Mouse (Mus musculus) ovary, adult 10 weeks (tissue): ENCODE data around the gene Serpinb7. TPM values are rescaled to one million over a fixed set of nuclear protein-coding genes. Genes with fewer than 3 reads are reported as not detected.

Experiments used
- polyA plus RNA-seq: library from polyadenylated mRNA; stranded (reverse); fragments of 350-450 nt; fragmentation: Illumina TruSeq; extraction: RNeasy Lipid Tissue Mini Kit (QIAGEN cat#74804); gene quantifications from one replicate; pipeline ENCODE4 v1.2.3, GENCODE M21; 2014

The Serpinb7 gene
- polyA plus RNA-seq = not detected

DNA sequence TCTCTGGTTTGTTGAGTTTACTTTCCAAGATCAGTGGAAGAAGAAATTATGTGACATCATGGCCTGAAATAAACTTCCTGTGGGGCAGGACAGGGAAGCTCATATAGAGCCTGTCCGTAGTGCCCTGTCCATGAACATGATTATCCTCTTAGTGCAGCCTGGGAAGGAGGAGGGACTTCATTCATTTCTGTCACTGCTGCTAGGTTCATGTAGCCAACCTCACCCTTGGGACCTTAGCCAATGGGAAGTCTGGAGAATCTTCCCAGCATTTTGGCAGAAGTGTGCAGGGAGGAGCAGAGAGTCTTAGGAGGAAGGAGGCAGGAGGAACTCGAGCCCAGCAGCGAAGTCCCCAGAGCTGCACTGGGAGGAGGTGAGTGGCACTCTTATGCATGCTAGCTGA is at the start of gene Serpinb7:
TSS of gene Serpinb7 (plus strand) at position 301 of the 400 bp plus-strand sequence.

DNA sequence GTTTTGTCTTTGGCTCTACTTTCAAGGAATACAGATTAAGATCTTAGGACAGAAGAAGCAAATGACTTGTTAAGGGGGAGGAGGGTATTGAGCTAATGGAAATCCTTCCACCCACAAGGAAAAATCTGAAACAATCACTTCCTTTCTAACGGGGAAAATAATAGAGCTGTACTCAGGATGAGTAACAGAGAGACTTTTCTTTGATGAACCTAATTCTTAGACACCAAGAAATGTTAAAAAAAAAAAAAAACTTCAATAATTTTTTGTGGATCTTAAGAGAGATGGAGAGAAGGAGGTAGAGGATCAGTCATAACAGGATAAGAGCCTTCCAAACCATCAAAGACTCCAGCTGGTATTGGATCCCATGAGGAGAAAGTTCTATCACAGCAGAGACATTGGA is 38.6 kb upstream of the Serpinb7 start, which contains the start of gene Serpinb11:
TSS of gene Serpinb11 (plus strand) at position 301 of the 400 bp plus-strand sequence.

Other genes starting within 250 kb of the Serpinb7 start
- gene Serpinb3b, start 121.3 kb upstream of the Serpinb7 start, polyA plus RNA-seq = not detected
- gene Serpinb3c, start 121.3 kb upstream of the Serpinb7 start, polyA plus RNA-seq = not detected
- 7.4 TPM for gene Serpinb11, start 38.5 kb upstream of the Serpinb7 start, polyA plus RNA-seq
- 2.0 TPM for gene Serpinb2, start 111.8 kb downstream of the Serpinb7 start, polyA plus RNA-seq
- 3.8 TPM for gene Serpinb8, start 190.4 kb downstream of the Serpinb7 start, polyA plus RNA-seq